Mouse (Mus musculus): Measurements from ENCODE around the gene Plppr3. TPM values are rescaled to one million over a fixed set of nuclear protein-coding genes. Genes with fewer than 3 reads are reported as not detected.

Gene Plppr3
- polyA plus RNA-seq, 1 experiment, result 32.4 TPM

- Histone ChIP-seq H3K4me3 (replicated peaks; ENCODE audit: control insufficient read depth, low read depth, low read length) (no peak overlapping the region), H3K4me1 (ENCODE audit: control insufficient read depth, insufficient read depth, low read length) (peaks cover 8% of the 10 kb centered on the region), H3K27ac (ENCODE audit: control insufficient read depth, insufficient read depth, low read depth, low read length, poor library complexity) (no peak overlapping the region)
- TF ChIP-seq POLR2A (IDR thresholded peaks at IDR 0.05; ENCODE audit: borderline replicate concordance, control insufficient read depth, low read depth, low read length) (0 out of 2 replicates have a peak, but pooled peaks have one; percentile 19), CTCF (IDR thresholded peaks at IDR 0.05; ENCODE audit: control insufficient read depth, insufficient read depth, low read length) (no peak)
- WGBS, result 83% methylated on average over 25 of the region's 25 CpGs
Observed at GRCm38 (mm10) chr10:79861230-79862048, 13.0 kb downstream of the Plppr3 start.

- no peak for TF ChIP-seq POLR2A (IDR thresholded peaks at IDR 0.05; ENCODE audit: borderline replicate concordance, control insufficient read depth, low read depth, low read length)
- no peak for TF ChIP-seq CTCF (IDR thresholded peaks at IDR 0.05; ENCODE audit: control insufficient read depth, insufficient read depth, low read length)
- no peak overlapping the region for H3K27ac ChIP-seq (ENCODE audit: control insufficient read depth, insufficient read depth, low read depth, low read length, poor library complexity)
- peaks cover 8% of the 10 kb centered on the region for H3K4me1 ChIP-seq (ENCODE audit: control insufficient read depth, insufficient read depth, low read length)
- 92% methylated on average over 26 of the region's 26 CpGs for WGBS
- no peak overlapping the region for H3K4me3 ChIP-seq (replicated peaks; ENCODE audit: control insufficient read depth, low read depth, low read length)
Observed at GRCm38 (mm10) chr10:79860079-79860911, 14.1 kb downstream of the Plppr3 start.

GRCm38 (mm10) chr10:79859116-79859515 is 15.3 kb downstream of the Plppr3 start:
- TF ChIP-seq POLR2A (IDR thresholded peaks at IDR 0.05; ENCODE audit: borderline replicate concordance, control insufficient read depth, low read depth, low read length) (no peak), CTCF (IDR thresholded peaks at IDR 0.05; ENCODE audit: control insufficient read depth, insufficient read depth, low read length) (no peak)
- H3K4me1 ChIP-seq (ENCODE audit: control insufficient read depth, insufficient read depth, low read length), result peaks cover 8% of the 10 kb centered on the region
- 69% methylated on average over 11 of the region's 11 CpGs for WGBS

GRCm38 (mm10) chr10:79858416-79859074 is 15.9 kb downstream of the Plppr3 start:
- WGBS, result 47% methylated on average over 17 of the region's 17 CpGs
- H3K27ac ChIP-seq (ENCODE audit: control insufficient read depth, insufficient read depth, low read depth, low read length, poor library complexity), result no peak overlapping the region
- no peak overlapping the region for H3K4me3 ChIP-seq (replicated peaks; ENCODE audit: control insufficient read depth, low read depth, low read length)
- no peak for TF ChIP-seq CTCF (IDR thresholded peaks at IDR 0.05; ENCODE audit: control insufficient read depth, insufficient read depth, low read length)
- TF ChIP-seq POLR2A (IDR thresholded peaks at IDR 0.05; ENCODE audit: borderline replicate concordance, control insufficient read depth, low read depth, low read length), result no peak
- H3K4me1 ChIP-seq (ENCODE audit: control insufficient read depth, insufficient read depth, low read length), result peaks cover 8% of the 10 kb centered on the region

More at GRCm38 (mm10) chr10:79859116-79859515, 15.3 kb downstream of the Plppr3 start:
- Histone ChIP-seq H3K4me3 (replicated peaks; ENCODE audit: control insufficient read depth, low read depth, low read length) (no peak overlapping the region), H3K27ac (ENCODE audit: control insufficient read depth, insufficient read depth, low read depth, low read length, poor library complexity) (no peak overlapping the region)

GRCm38 (mm10) chr10:79857894-79858293 is 16.5 kb downstream of the Plppr3 start:
- H3K4me3 ChIP-seq (replicated peaks; ENCODE audit: control insufficient read depth, low read depth, low read length), result no peak overlapping the region
- H3K4me1 ChIP-seq (ENCODE audit: control insufficient read depth, insufficient read depth, low read length), result peaks cover 8% of the 10 kb centered on the region
- 83% methylated on average over 2 of the region's 2 CpGs for WGBS
- H3K27ac ChIP-seq (ENCODE audit: control insufficient read depth, insufficient read depth, low read depth, low read length, poor library complexity), result no peak overlapping the region
- TF ChIP-seq CTCF (IDR thresholded peaks at IDR 0.05; ENCODE audit: control insufficient read depth, insufficient read depth, low read length) (no peak), POLR2A (IDR thresholded peaks at IDR 0.05; ENCODE audit: borderline replicate concordance, control insufficient read depth, low read depth, low read length) (no peak)

- WGBS, result 2% methylated on average over 4 of the region's 4 CpGs
- Histone ChIP-seq H3K4me1 (ENCODE audit: control insufficient read depth, insufficient read depth, low read length) (peaks cover 8% of the 10 kb centered on the region), H3K4me3 (replicated peaks; ENCODE audit: control insufficient read depth, low read depth, low read length) (peak overlapping the region; percentile 56), H3K27ac (ENCODE audit: control insufficient read depth, insufficient read depth, low read depth, low read length, poor library complexity) (peak overlapping the region; percentile 1; the same call in 1 of the 2 replicates)
- TF ChIP-seq CTCF (IDR thresholded peaks at IDR 0.05; ENCODE audit: control insufficient read depth, insufficient read depth, low read length), result no peak
- TF ChIP-seq POLR2A (IDR thresholded peaks at IDR 0.05; ENCODE audit: borderline replicate concordance, control insufficient read depth, low read depth, low read length), result no peak
Observed at GRCm38 (mm10) chr10:79857452-79857811, 17.0 kb downstream of the Plppr3 start.

- peaks cover 8% of the 10 kb centered on the region for H3K4me1 ChIP-seq (ENCODE audit: control insufficient read depth, insufficient read depth, low read length)
- peak overlapping the region; percentile 56 for H3K4me3 ChIP-seq (replicated peaks; ENCODE audit: control insufficient read depth, low read depth, low read length)
- TF ChIP-seq POLR2A (IDR thresholded peaks at IDR 0.05; ENCODE audit: borderline replicate concordance, control insufficient read depth, low read depth, low read length), result no peak
- no peak for TF ChIP-seq CTCF (IDR thresholded peaks at IDR 0.05; ENCODE audit: control insufficient read depth, insufficient read depth, low read length)
- WGBS, result 5% methylated on average over 7 of the region's 7 CpGs
- peak overlapping the region; percentile 31 for H3K27ac ChIP-seq (ENCODE audit: control insufficient read depth, insufficient read depth, low read depth, low read length, poor library complexity)
Observed at GRCm38 (mm10) chr10:79856704-79857451, 17.6 kb downstream of the Plppr3 start.

All from bone marrow, adult 2 months (tissue).